Mouse (Mus musculus) hematopoietic stem cell, adult 5-6 weeks (primary cell): Measurements from ENCODE around the gene Inpp5a. TPM values are rescaled to one million over a fixed set of nuclear protein-coding genes. Genes with fewer than 3 reads are reported as not detected.

ENCODE experiments used
- ATAC-seq, 2 experiments: fragments of 125-278 bp in 1 of 2; replicated peaks in 1 of 2; 2 replicates each; pipeline ENCODE4 v1.8.0; 2016 to 2017; ENCODE audit warnings: inconsistent platforms in 2 of 2, mild to moderate bottlenecking in 2 of 2, moderate number of reproducible peaks in 2 of 2, low read depth in 1 of 2, moderate TSS enrichment in 1 of 2; ENCODE audit not compliant: low FRiP score in 2 of 2, poor library complexity in 2 of 2, severe bottlenecking in 2 of 2, insufficient read depth in 1 of 2, low TSS enrichment in 1 of 2
- total RNA-seq: library from RNA; stranded (forward); fragments of 172-1452, 232-1000 nt; gene quantifications from 2 replicates; pipeline ENCODE4 v1.2.3, GENCODE M21; 2017

Gene Inpp5a
- total RNA-seq, 1 experiment from 2014 or later = 5.6 TPM

DNA sequence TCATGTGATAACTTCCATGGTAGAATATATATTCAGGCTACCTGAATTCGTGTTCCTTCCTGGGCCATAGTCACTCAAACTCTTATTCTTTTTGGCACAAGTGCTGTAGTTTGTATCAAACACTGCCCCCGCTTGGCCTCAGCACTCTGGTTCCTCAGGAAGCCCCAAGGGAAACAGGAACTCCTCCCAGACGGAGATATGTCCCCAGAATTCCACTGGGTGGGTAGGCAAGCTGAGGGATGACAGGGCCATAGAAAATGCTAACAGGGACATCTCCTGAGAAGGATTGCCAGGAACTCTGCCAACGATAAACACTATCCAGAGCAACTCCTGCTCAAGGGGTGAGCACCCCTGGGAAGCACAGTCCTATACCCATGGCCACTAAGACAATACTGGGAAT lies 22.4 kb upstream of the Inpp5a start:
- no peak for ATAC-seq

- no peak for ATAC-seq
Measured at GRCm38 (mm10) chr7:139368218-139368617, 20.7 kb upstream of the Inpp5a start.

GRCm38 (mm10) chr7:139368722-139369380 lies 20.1 kb upstream of the Inpp5a start:
- ATAC-seq = peak; percentile 41 to 64

DNA sequence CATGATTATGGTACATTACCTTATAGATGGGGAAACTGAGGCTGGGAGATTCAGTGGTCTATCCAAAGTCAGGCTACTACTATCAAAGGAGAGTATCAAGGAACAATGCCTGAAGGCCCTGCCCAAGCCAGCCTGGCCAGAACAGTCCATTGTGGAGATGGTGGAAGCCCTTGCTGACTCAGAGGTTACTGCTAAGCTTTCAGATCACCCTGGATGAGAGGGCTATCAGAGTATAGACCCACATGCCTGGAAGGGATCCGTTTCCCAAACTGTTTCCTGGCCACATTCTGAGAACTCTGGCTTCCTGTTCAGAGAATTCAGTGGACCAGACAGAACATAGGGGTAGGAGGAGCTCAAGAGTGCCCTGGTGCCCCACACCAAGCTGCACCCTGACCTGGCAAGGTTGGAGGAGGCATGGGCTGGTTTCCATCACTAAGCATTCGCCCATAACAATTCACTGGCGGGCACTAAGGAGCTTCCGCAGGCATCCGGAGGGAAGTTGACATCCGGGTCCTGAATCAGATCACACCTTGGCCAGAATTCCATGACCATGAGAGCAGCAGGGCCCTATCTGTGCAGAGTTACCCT lies 19.3 kb upstream of the Inpp5a start:
- ATAC-seq = no peak

GRCm38 (mm10) chr7:139371389-139371788 lies 17.5 kb upstream of the Inpp5a start:
- no peak for ATAC-seq

DNA sequence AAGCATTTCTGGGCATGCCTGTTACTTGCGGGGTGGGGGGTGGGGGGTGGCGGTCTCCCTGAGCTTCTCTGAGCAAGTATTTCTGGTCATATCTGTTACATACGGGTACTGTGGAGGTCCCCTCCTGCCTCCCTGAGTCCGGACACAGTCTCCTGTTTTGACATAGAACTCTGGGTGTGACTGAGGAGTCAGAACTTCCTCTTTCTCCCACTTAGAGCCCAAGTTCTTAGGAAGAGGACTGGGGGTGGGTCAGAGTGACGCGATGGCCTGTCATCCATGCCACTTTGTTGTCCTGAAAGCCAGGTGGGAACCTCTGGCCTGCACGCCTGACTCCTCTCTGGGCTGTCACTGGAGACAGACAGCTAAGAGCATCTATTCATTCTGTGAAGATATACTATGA lies 11.5 kb upstream of the Inpp5a start:
- ATAC-seq = peak; percentile 95 to 98

DNA sequence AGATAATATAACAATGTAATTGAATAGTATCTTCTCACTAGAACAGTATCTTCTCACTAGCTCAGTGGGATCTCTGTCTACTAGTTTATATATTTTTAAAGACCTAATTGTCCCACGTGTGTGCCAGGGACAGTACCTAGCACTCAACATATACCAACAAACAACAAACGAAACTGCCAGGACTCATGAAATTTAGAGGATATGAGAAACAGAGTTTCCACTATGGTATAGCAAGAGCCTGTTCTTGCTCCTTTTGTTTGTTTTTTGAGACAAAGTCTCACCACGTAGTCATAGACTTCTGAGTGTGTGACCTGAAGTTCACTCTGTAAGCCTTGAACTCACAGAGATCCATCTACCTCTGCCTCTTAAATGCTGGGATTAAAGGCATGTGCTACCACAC lies 10.6 kb upstream of the Inpp5a start:
- ATAC-seq = no peak

- ATAC-seq = no peak
Measured at GRCm38 (mm10) chr7:139379745-139380144, 9.2 kb upstream of the Inpp5a start.

GRCm38 (mm10) chr7:139380225-139380624 lies 8.7 kb upstream of the Inpp5a start:
- ATAC-seq = no peak

DNA sequence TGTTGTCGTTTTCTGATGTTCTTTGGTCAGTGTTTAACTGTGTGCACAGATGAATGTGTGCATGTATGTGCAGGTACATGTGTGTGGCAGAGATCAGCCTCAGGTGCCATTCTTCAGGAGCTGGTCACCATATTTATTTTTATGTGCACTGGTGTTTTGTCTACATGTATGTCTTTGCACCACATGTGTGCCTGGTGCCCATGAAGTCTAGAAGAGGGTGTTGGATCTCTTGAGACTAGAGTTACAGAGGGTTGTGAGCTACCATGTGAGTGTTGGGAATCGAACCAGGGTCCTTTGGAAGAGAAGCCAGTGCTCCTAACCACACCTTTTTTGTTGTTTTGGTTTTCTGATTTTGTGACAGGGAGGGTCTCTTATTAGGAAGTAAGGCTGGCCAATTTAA lies 7.0 kb upstream of the Inpp5a start:
- no peak for ATAC-seq

GRCm38 (mm10) chr7:139382796-139383195 lies 6.1 kb upstream of the Inpp5a start:
- ATAC-seq = no peak

DNA sequence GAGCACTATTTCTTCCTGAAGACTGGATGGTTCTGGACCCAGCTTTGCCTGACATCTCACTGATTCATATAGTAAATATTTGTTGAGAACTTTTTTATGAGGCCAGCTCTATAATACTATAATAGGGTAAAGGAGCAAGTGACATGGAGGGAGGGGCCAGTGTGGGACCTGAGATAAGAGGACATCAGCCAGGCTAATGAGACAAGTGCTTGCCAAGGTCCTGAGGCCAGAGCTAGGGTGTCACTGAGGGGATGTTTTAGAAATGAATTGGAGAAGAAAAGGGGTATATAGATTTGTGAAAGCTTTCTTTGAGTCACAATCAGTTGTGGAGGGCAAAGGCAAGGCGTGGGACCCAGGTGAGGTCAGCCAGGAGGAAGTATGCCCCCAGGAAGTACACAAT lies 4.4 kb upstream of the Inpp5a start:
- ATAC-seq = no peak

DNA sequence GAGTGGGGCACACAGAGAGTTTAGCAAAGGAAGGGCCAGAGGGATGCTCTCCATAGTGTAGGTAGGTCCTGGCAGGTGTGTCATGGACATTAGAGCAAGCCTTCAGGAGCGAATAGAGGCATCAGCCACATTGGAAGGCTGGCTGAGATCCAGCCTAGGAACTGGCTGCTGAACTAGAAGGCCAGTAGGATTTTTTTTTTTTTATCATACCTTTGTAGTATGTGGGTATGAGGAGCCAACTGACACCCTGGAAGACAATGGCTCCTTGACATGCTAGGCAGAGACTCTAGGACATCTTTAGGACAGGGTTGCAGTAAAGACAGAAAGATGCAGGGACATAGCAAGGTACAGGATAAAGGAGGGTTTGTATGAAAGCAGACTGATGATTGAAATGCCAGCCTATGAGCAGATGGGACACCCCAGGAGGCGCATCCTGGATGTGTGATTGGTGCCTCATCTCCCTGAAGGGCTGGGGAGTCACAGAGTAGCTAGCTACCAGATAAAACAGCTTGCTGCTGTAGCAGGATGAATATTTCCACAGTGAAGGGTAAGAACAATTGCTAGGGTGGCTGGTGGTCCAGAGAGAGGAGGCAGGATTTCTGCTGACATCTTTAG lies 3.9 kb upstream of the Inpp5a start:
- ATAC-seq = no peak

- ATAC-seq = no peak
Measured at GRCm38 (mm10) chr7:139386933-139387690, 1.8 kb upstream of the Inpp5a start.

GRCm38 (mm10) chr7:139387921-139388669 lies 814 bp upstream of the Inpp5a start:
- peak; percentile 58 to 63 for ATAC-seq

- no peak for ATAC-seq
Measured at GRCm38 (mm10) chr7:139389213-139389761, 378 bp downstream of the Inpp5a start.

DNA sequence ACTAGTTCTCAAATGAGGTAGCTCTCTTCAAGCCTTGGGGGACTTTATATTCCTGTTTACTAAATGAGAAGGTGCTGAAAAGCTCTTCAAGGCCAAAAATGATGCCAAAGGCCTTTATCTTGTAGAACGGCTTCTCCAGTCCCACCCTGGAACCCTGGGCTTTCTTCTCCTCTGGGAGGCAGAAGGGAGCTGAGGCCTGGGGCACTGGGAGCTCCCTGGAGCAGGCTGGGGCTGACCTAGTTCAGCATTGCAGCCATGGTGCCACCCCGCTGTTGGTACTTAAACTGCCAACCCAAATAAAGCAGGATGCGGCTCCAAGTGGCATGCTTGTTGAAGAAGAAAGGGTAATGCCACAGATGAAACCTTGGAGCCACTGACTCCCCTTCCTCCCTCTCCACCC lies 1.5 kb downstream of the Inpp5a start:
- no peak for ATAC-seq
